Mouse (Mus musculus) adrenal gland, postnatal 25 days (tissue): Measurements from ENCODE around the gene Phldb2. TPM values are rescaled to one million over a fixed set of nuclear protein-coding genes. Genes with fewer than 3 reads are reported as not detected.
A peak's percentile ranks its signal among the peaks of the same experiment; 100 is the strongest.

ENCODE experiments used
- DNase-seq: peaks from one replicate; pipeline ENCODE4 v3.0.0; 2021; ENCODE audit warnings: mixed read lengths
- total RNA-seq: library from RNA; stranded (reverse); gene quantifications from 2 replicates; pipeline ENCODE4 v1.2.3, GENCODE M21; 2021

Phldb2 gene
- total RNA-seq, 1 experiment from 2014 or later = 68.2 TPM

DNA sequence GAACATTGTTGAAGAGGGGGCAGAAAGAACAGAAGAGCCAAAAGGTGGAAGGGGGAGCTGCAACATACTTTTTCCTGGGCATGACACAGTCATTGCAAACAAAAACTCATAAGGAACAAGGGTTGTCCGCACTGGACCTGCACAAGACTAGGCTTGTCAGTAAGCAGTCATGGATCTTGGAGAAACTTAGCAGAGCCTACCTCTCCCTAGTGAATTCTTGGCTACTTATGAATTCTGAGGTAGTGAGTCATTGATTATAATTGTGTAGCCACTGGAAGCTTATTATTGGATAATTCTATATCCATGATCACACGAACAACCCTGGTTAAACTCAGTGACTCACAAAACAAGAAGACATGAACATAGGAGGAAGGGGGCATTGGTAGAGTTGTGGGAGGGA lies 7.1 kb downstream of the Phldb2 start:
- DNase-seq = no peak

- DNase-seq = no peak
These were observed 7.7 kb downstream of the Phldb2 start for GRCm38 (mm10) chr16:45945649-45946048.

DNA sequence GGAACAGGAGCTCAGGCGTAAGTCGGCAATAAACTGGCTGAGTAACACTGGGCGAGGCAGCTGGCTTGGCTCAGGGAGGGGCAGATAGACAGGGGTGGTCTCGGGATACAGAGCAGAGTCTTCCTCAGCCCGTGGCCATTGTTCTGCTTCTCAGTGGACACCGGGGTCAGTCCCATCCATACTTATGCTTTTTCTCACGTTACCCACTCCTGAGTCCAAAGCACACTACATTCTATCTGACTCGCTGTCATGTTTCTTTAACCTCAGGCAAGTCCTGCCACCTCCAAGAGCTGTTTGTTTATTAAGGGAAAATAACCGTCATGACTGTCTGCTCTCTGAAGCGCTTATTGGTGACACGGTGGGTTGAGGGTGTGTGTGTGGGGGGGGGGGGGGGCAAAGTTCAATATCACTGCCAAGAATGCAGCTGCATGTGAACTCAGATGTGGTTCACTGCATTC lies 8.2 kb downstream of the Phldb2 start:
- no peak for DNase-seq

GRCm38 (mm10) chr16:45942169-45942891 lies 11.1 kb downstream of the Phldb2 start:
- DNase-seq = no peak

GRCm38 (mm10) chr16:45940701-45941100 lies 12.7 kb downstream of the Phldb2 start:
- DNase-seq = no peak

GRCm38 (mm10) chr16:45939436-45939835 lies 14.0 kb downstream of the Phldb2 start:
- no peak for DNase-seq

DNA sequence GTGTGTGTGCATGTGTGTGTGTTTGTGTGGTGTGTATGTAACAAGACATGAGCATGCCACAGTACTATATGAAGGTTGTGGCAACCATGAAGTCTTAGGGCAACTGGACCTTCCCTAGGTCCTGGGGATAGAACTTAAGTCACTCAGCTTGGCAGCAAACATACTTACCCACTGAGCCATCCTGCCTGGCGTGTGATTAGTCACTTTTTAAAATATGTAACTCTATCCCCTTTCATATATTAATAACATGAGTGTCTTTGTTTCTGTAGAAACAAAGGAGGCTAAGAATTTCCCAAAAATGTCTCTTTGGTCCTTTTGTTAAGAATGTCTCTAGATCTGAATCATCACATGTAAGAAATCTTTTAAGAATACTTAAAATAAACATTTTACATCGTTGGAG lies 16.0 kb downstream of the Phldb2 start:
- DNase-seq = no peak

GRCm38 (mm10) chr16:45936521-45936920 lies 16.9 kb downstream of the Phldb2 start:
- DNase-seq = no peak

DNA sequence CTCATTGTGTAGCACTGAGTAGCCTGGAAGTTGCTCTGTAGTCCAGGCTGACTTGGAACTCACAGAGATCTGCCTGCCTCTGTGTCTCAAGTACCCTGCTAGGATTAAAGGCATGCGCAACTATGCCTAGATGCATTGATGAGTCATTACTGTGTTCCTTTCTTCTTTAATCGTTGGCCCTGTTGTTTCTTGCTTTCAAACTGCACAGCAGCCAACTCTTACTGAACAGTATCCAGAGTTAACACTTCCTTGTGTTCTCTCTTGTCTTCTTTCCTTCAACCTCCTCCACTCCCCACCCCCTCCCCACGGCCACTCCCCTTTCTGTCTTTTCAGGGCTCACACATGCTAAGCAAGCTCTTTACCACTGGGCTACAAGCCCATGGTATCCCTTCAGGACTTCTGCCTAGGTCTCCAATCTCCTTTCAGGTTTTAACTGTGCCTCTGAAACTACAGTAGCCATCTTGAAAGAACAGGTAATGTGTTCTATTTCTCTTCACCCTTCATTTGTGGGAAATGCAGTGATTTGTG lies 17.4 kb downstream of the Phldb2 start:
- no peak for DNase-seq

- no peak for DNase-seq
These were observed 18.5 kb downstream of the Phldb2 start for GRCm38 (mm10) chr16:45934721-45935407.

- no peak for DNase-seq
These were observed 23.1 kb downstream of the Phldb2 start for GRCm38 (mm10) chr16:45930308-45930707.

GRCm38 (mm10) chr16:45928090-45928489 lies 25.3 kb downstream of the Phldb2 start:
- no peak for DNase-seq

DNA sequence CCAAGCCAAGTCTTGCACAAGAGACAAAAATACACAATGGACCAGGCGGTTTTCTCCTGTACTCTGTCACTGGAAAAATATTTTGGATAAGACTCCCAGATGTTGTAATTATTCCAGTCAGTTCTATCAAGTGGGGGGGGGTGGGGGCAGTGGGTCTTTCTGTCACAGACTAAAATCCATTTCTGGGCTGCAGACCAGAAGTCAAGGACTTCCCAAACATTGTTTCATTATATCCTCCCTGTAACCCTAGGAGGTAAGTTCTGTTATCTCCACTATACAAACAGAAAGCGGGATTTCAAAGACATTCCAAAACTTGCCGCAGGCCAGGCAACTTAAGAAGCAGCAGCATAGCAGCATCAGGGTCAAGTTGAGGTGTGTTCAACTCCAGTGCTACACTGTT lies 25.8 kb downstream of the Phldb2 start:
- DNase-seq = no peak

GRCm38 (mm10) chr16:45926875-45927274 lies 26.5 kb downstream of the Phldb2 start:
- no peak for DNase-seq

GRCm38 (mm10) chr16:45923731-45924424 lies 29.5 kb downstream of the Phldb2 start:
- DNase-seq = no peak

GRCm38 (mm10) chr16:45922546-45923229 lies 30.7 kb downstream of the Phldb2 start:
- peak; percentile 18 for DNase-seq

GRCm38 (mm10) chr16:45919572-45919971 lies 33.8 kb downstream of the Phldb2 start:
- DNase-seq = no peak

- DNase-seq = no peak
These were observed 49.8 kb downstream of the Phldb2 start for GRCm38 (mm10) chr16:45903595-45903994.

- no peak for DNase-seq
These were observed 54.9 kb downstream of the Phldb2 start for GRCm38 (mm10) chr16:45898459-45898858.

DNA sequence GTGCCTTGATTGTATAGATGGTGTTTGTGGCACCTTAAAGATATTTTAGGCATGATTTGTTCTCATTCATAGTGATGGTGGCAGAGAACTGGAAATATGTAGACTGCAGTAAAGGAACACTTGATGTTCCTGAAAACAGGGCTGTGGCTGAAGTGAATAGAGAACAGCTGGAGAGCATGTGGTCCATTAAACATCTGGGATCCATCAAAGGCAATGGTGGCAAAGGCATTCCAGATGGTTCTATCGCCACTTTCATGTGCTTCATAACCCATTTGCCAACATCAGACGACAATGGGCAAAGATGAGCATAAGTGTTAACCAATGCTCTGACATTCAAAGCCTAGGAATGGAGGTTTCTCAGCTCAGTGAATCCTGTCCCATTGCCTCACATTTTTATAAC lies 56.8 kb downstream of the Phldb2 start:
- no peak for DNase-seq

DNA sequence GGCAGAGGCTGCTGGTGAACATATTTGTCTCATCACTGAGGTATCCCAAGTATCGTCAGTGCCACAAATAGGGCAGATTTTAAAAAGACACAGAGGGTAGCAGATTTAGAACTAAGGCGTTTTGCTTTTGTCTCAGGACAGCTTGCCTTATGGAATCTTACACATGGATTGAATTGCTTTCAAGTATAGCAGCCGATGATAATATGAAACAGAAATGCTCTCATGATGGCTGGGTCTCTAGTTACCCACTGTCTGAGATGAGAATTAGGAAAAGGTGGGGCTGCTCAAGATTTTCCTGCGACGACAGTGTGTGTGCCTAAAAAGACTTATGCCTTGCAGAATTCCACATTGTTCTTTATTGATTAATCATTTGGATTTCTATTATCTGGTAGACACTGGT lies 58.4 kb downstream of the Phldb2 start:
- DNase-seq = no peak

DNA sequence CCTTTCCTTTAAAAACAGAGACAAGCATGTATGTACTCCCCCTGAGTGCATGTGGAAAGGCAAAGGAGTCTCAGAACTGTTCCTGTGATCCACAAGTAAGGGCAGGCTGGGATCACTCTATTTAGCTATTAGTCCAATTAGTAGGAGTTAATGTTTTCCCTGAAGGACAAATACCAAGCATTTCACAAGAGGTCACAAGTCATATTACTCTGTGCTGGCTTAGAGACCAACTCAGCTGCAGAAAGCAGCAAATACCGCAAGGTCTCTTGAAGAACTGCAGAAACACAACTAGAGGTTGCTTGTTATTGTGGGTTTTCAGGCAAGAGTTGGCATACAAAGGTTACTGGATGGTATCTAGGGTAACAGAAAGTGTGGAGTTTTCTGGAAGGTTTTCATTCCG lies 59.6 kb downstream of the Phldb2 start:
- DNase-seq = no peak
